In genomic region chr11:109620356-109620755, GRCm38 (mm10) we compare ENCODE assay signal across 31 mouse cellular contexts. TPM values are rescaled to one million over a fixed set of nuclear protein-coding genes. Genes with fewer than 3 reads are reported as not detected.
DNase-seq lines count a peak whose midpoint lies in the region; ATAC-seq lines count a peak whose summit lies in the region.
"Had no signal": no experiment of that assay in that cellular context is flagged by ENCODE, and none has a peak within 500 bp of the region (broad histone marks: within the 10 kb centered on the region; RNA-seq: fewer than 3 reads in every experiment).

No protein-coding gene starts in this region.

- H3K4me3 ChIP-seq in forebrain, embryonic 15.5 days, result no peak overlapping the region
- H3K4me3 ChIP-seq: heart, adult 2 months; intestine, embryonic 15.5 days; layer of hippocampus, adult 2 months; limb, embryonic 13.5 days; liver, embryonic 12.5 days; midbrain, embryonic 12.5 days had no signal

- peaks cover 5% of the 10 kb centered on the region for H3K4me1 ChIP-seq in forebrain, embryonic 15.5 days

- H3K9me3 ChIP-seq in forebrain, embryonic 15.5 days, result no peaks in the 10 kb centered on the region
- H3K9me3 ChIP-seq: intestine, embryonic 15.5 days; limb, embryonic 13.5 days had no signal

- H3K4me2 ChIP-seq in forebrain, embryonic 15.5 days (replicated peaks), result no peak overlapping the region
- H3K4me2 ChIP-seq: intestine, embryonic 15.5 days; limb, embryonic 13.5 days; liver, embryonic 12.5 days; midbrain, embryonic 12.5 days had no signal

- no peak for ATAC-seq in forebrain, embryonic 15.5 days (replicated peaks)
- ATAC-seq: CD4-positive, CD25-positive, alpha-beta regulatory T cell, adult 4 months; forebrain, embryonic 14.5 days; hindbrain, postnatal 0 days; intestine, embryonic 15.5 days; liver, embryonic 12.5 days; lung, postnatal 0 days had no signal

- no peak overlapping the region for H3K27ac ChIP-seq in forebrain, embryonic 15.5 days (replicated peaks)
- H3K27ac ChIP-seq: heart, adult 2 months; hindbrain, postnatal 0 days; intestine, embryonic 15.5 days; layer of hippocampus, adult 2 months; limb, embryonic 13.5 days; liver, embryonic 12.5 days; midbrain, embryonic 12.5 days; stomach, postnatal 0 days had no signal

- H3K9ac ChIP-seq in forebrain, embryonic 15.5 days (replicated peaks), result no peak overlapping the region
- H3K9ac ChIP-seq: intestine, embryonic 15.5 days; limb, embryonic 13.5 days; liver, embryonic 12.5 days; midbrain, embryonic 12.5 days had no signal

- DNase-seq in adrenal gland, adult (ENCODE audit: inconsistent age in 2 of 2, low spot score in 1 of 2), result peak; percentile 79 to 88
- no peak for DNase-seq in adrenal gland, postnatal 4 days (ENCODE audit: low spot score in 2 of 2)
- DNase-seq in ovary, adult 18-20 months (ENCODE audit: low spot score), result peak; percentile 54
- no peak for DNase-seq in ovary, postnatal 36 days (ENCODE audit: low spot score)
- DNase-seq in adrenal gland, postnatal 14 days, result peak; percentile 67
- DNase-seq in c-Kit-positive CD71-positive TER-119-positive erythroid progenitor cells, embryonic 14.5 days (ENCODE audit: low spot score), result no peak
- DNase-seq in left cerebral cortex, adult 18-20 months (ENCODE audit: low spot score in 2 of 2), result no peak
- DNase-seq: cerebellum, adult 11-12 months; cerebellum, postnatal 10 days; gastrocnemius, postnatal 36 days; heart, adult 2 months; heart, postnatal 14 days; kidney, adult 2 months; kidney, postnatal 36 days; lung, adult 18-20 months; lung, postnatal 4 days; right cerebral cortex, adult 18-20 months; thymus, adult 18-20 months; thymus, postnatal 25 days had no signal

- 84% methylated on average over 6 of the region's 6 CpGs for WGBS in forebrain, embryonic 15.5 days

- no peaks in the 10 kb centered on the region for H3K27me3 ChIP-seq in forebrain, embryonic 15.5 days
- H3K27me3 ChIP-seq: intestine, embryonic 15.5 days; limb, embryonic 13.5 days; liver, embryonic 12.5 days; megakaryocyte, embryonic 14.5 days; midbrain, embryonic 12.5 days had no signal

- no peaks in the 10 kb centered on the region for H3K36me3 ChIP-seq in forebrain, embryonic 15.5 days
- H3K36me3 ChIP-seq: intestine, embryonic 15.5 days; limb, embryonic 13.5 days; liver, embryonic 12.5 days; midbrain, embryonic 12.5 days had no signal

RNA-seq across cellular contexts. Expression of gene Wipi1, which starts 8.6 kb away (rescaled TPM):
- 10 to 100 TPM; 51.9 to 53.1 TPM for total RNA-seq in adrenal gland, postnatal 4 days (2021)
- total RNA-seq in adrenal gland, postnatal 14 days (2021), result 31.9 and 40.0 TPM in 2 replicates
- 12.1 and 13.0 TPM in 2 replicates for polyA plus RNA-seq in forebrain, embryonic 15.5 days (2015; fragmentation: Nextera tagmentation; extraction: Ambion mirVana)
- 10 to 100 TPM; 18.4 to 19.3 TPM for total RNA-seq in left cerebral cortex, adult 18-20 months (2021)
- polyA plus RNA-seq: CD4-positive, CD25-positive, alpha-beta regulatory T cell, adult 4 months had no signal

RNA-seq across cellular contexts. Expression of gene Prkar1a, which starts 28.8 kb away (rescaled TPM):
- 100 to 1,000 TPM; 428 to 430 TPM for total RNA-seq in adrenal gland, postnatal 4 days (2021)
- 346 and 353 TPM in 2 replicates for total RNA-seq in adrenal gland, postnatal 14 days (2021)
- 472 and 496 TPM in 2 replicates for polyA plus RNA-seq in forebrain, embryonic 15.5 days (2015; fragmentation: Nextera tagmentation; extraction: Ambion mirVana)
- 100 to 1,000 TPM; 618 to 657 TPM for total RNA-seq in left cerebral cortex, adult 18-20 months (2021)

Comparison
In these comparisons a context has a peak if more than half of its experiments do, and no peak if none do; other contexts are left out.
1. DNase-seq: peak in adrenal gland, adult (2 of 2), ovary, adult 18-20 months (single experiment) and adrenal gland, postnatal 14 days (single experiment); none in adrenal gland, postnatal 4 days (0 of 2), ovary, postnatal 36 days (single experiment), c-Kit-positive CD71-positive TER-119-positive erythroid progenitor cells, embryonic 14.5 days (single experiment) and left cerebral cortex, adult 18-20 months (0 of 2).